ENCODE assay signal across 17 mouse cellular contexts in genomic region chr11:89098083-89098835, GRCm38 (mm10). TPM values are rescaled to one million over a fixed set of nuclear protein-coding genes. Genes with fewer than 3 reads are reported as not detected.
DNase-seq lines count a peak whose midpoint lies in the region; ATAC-seq lines count a peak whose summit lies in the region.
"Had no signal": no experiment of that assay in that cellular context is flagged by ENCODE, and none has a peak within 500 bp of the region (broad histone marks: within the 10 kb centered on the region; RNA-seq: fewer than 3 reads in every experiment).

No protein-coding gene starts in this region.

- ATAC-seq in common myeloid progenitor, adult 5-6 weeks (replicated peaks; ENCODE audit: low read depth, poor library complexity, severe bottlenecking) = peak; percentile 20
- ATAC-seq in megakaryocyte progenitor cell, adult 5-6 weeks (replicated peaks; ENCODE audit: poor library complexity) = peak; percentile 60
- no peak for ATAC-seq in erythroid progenitor cell, adult 5-6 weeks (replicated peaks; ENCODE audit: low FRiP score, poor library complexity, severe bottlenecking)
- ATAC-seq: intestine, embryonic 16.5 days; midbrain, embryonic 16.5 days had no signal

- peak; percentile 40 for DNase-seq in adrenal gland, postnatal 14 days
- no peak for DNase-seq in adrenal gland, postnatal 10 days
- peak; percentile 18 for DNase-seq in layer of hippocampus, adult 9-11 months
- DNase-seq in layer of hippocampus, adult 9-10 months (ENCODE audit: low spot score) = no peak
- no peak for DNase-seq in layer of hippocampus, postnatal 14 days (ENCODE audit: low spot score in 2 of 2)
- DNase-seq: cerebellum, adult 9-10 months; heart, postnatal 14 days; right cerebral cortex, adult 18-20 months; spleen, adult 18-20 months had no signal

RNA-seq across cellular contexts. Expression of gene Gm525, which starts 24.6 kb away (rescaled TPM):
- total RNA-seq in adrenal gland, postnatal 14 days (2021) = not detected in 2 replicates
- not detected for total RNA-seq in adrenal gland, postnatal 10 days (2021)
- total RNA-seq in common myeloid progenitor, adult 5-6 weeks (2017) = not detected in 2 replicates
- not detected in 2 replicates for total RNA-seq in megakaryocyte progenitor cell, adult 5-6 weeks (2015)
- total RNA-seq in megakaryocyte progenitor cell, adult 5-6 weeks (2017) = not detected in 2 replicates
- not detected in 2 replicates for total RNA-seq in erythroid progenitor cell, adult 5-6 weeks (2015; ENCODE audit: low replicate concordance)
- not detected in 2 replicates for total RNA-seq in erythroid progenitor cell, adult 5-6 weeks (2017; ENCODE audit: low replicate concordance)
- total RNA-seq in layer of hippocampus, postnatal 14 days (2021) = not detected
- total RNA-seq: heart, postnatal 14 days; left cerebral cortex, postnatal 36 days; liver, adult 2 months; megakaryocyte-erythroid progenitor cell, adult 5-6 weeks had no signal

RNA-seq across cellular contexts. Expression of gene Dgke, which starts 31.6 kb away (rescaled TPM):
- 12.8 and 15.0 TPM in 2 replicates for total RNA-seq in adrenal gland, postnatal 14 days (2021)
- total RNA-seq in adrenal gland, postnatal 10 days (2021) = 10 to 100 TPM; 10.5 to 12.8 TPM
- 4.9 and 8.2 TPM in 2 replicates for total RNA-seq in common myeloid progenitor, adult 5-6 weeks (2017)
- total RNA-seq in megakaryocyte progenitor cell, adult 5-6 weeks (2015) = 2.6 and 3.6 TPM in 2 replicates
- total RNA-seq in megakaryocyte progenitor cell, adult 5-6 weeks (2017) = 4.6 and 6.2 TPM in 2 replicates
- total RNA-seq in erythroid progenitor cell, adult 5-6 weeks (2015; ENCODE audit: low replicate concordance) = 0.72 and 0.84 TPM in 2 replicates
- 1.8 and 2.2 TPM in 2 replicates for total RNA-seq in erythroid progenitor cell, adult 5-6 weeks (2017; ENCODE audit: low replicate concordance)
- total RNA-seq in layer of hippocampus, postnatal 14 days (2021) = 10 to 100 TPM; 36.7 to 39.5 TPM

Comparison
In these comparisons a context has a peak if more than half of its experiments do, and no peak if none do; other contexts are left out.
1. DNase-seq: peak in adrenal gland, postnatal 14 days (single experiment) and layer of hippocampus, adult 9-11 months (single experiment); none in adrenal gland, postnatal 10 days (single experiment), layer of hippocampus, adult 9-10 months (single experiment) and layer of hippocampus, postnatal 14 days (0 of 2).